Mouse (Mus musculus) limb, embryonic 13.5 days (tissue): Measurements from ENCODE around the gene Rapgef2. TPM values are rescaled to one million over a fixed set of nuclear protein-coding genes. Genes with fewer than 3 reads are reported as not detected.
"Not testable (repeated sequence)": the region's sequence is repeated elsewhere in the genome, so short reads cannot be mapped to it uniquely, and the experiment has no call there.

ENCODE experiments used
- ATAC-seq: fragments of 200-750 bp; cut with Nextera tagmentation; 2 replicates; pipeline ENCODE4 v1.8.0; 2017; ENCODE audit warnings: low read depth, moderate number of reproducible peaks, moderate TSS enrichment; ENCODE audit not compliant: low FRiP score
- H3K27ac ChIP-seq: fragments of 300-500 bp; sonication (generic); 2 replicates; pipeline ENCODE4 v1.5.1; 2015; ENCODE audit warnings: inconsistent platforms, mild to moderate bottlenecking, moderate library complexity
- H3K27me3 ChIP-seq: fragments of 300-500 bp; sonication (generic); 2 replicates; pipeline ENCODE4 v1.6.1; 2015; ENCODE audit warnings: mild to moderate bottlenecking, inconsistent platforms
- H3K36me3 ChIP-seq: fragments of 300-500 bp; sonication (generic); 2 replicates; pipeline ENCODE4 v1.6.1; 2015; ENCODE audit warnings: inconsistent platforms, mild to moderate bottlenecking, moderate library complexity
- H3K4me1 ChIP-seq: fragments of 300-500 bp; sonication (generic); 2 replicates; pipeline ENCODE4 v1.6.1; 2015; ENCODE audit warnings: inconsistent platforms
- H3K4me2 ChIP-seq: fragments of 300-500 bp; sonication (generic); replicated peaks from 2 replicates; pipeline ENCODE4 v1.6.1; 2015; ENCODE audit warnings: inconsistent platforms, mild to moderate bottlenecking, moderate library complexity
- H3K4me3 ChIP-seq: fragments of 300-500 bp; sonication (generic); 2 replicates; pipeline ENCODE4 v1.5.1; 2015; ENCODE audit warnings: moderate library complexity, mild to moderate bottlenecking, inconsistent platforms
- H3K9ac ChIP-seq: fragments of 300-500 bp; sonication (generic); 2 replicates; pipeline ENCODE4 v1.6.1; 2015; ENCODE audit warnings: mild to moderate bottlenecking, inconsistent platforms
- H3K9me3 ChIP-seq: fragments of 300-500 bp; sonication (generic); 2 replicates; pipeline ENCODE4 v1.6.1; 2016; ENCODE audit warnings: inconsistent platforms
- WGBS: fragments of 180-500 bp; shearing (Covaris S2); methylation state at CpG from one replicate; pipeline ENCODE4 v1.1.7; 2015; 5-methylcytosine and 5-hydroxymethylcytosine counted together
- polyA plus RNA-seq: library from polyadenylated mRNA; unstranded; fragments of >200 nt; fragmentation: Nextera tagmentation; extraction: Ambion mirVana; gene quantifications from 2 replicates; pipeline ENCODE4 v1.2.1, GENCODE M21; 2015

Rapgef2 gene
- polyA plus RNA-seq, 1 experiment from 2014 or later: 7.0 TPM

DNA sequence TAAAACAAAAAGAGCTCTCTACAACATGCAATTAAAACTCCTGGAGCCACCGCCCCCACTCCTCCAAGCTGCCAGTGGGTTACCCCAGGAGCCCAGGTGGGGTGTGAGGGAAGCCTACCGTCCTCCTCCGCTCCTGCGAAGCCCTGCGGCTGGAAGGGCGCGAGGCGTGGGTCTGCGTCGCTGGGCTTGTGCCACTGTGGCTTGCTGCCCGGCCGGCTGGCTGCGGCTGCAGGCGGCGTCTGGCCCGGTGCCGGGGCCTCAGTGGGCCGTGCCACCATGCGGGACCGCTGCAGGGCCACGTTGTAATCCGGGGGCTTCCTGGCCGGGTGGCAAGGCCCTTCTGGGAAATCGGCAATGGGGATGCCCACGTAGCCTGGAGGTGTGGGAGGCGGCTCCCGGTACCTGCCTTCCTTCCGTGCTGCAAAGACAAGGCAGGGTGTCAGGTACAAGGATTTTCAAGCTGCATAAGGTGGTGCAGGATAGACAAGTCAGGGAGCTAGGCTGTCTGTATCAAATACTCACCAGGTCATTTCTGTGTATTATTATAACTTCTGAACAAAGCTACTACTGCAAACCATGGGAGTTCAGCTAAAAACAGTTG, 219.8 kb downstream of the Rapgef2 start:
- H3K9ac ChIP-seq: no peak overlapping the region
- H3K27ac ChIP-seq: no peak overlapping the region
- H3K4me3 ChIP-seq: no peak overlapping the region
- no peaks in the 10 kb centered on the region for H3K4me1 ChIP-seq
- ATAC-seq: no peak
- H3K9me3 ChIP-seq: no peaks in the 10 kb centered on the region
- peaks cover 66% of the 10 kb centered on the region for H3K36me3 ChIP-seq
- 91% methylated on average over 28 of the region's 28 CpGs for WGBS
- H3K4me2 ChIP-seq: no peak overlapping the region
- no peaks in the 10 kb centered on the region for H3K27me3 ChIP-seq

DNA sequence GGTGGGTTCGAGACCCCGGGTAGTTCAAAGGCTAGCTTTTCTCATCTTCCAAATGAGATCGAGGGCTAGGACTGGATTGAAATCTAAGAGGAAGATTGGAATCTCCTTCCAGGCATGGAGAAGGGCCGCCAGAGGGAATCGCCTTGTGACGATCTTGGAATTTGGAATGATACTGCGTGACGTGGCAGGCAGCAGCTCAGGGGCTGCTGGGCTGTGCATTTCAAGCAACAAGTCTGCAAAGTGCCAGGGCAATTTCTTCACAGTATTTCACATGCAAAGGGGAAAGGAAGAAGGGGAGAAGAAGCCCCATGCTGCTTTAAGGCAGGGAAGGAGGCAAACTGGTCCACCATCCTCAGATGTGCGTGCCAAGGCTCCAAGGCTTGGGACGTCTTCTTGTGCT, 222.2 kb downstream of the Rapgef2 start:
- H3K4me1 ChIP-seq: no peaks in the 10 kb centered on the region
- H3K4me3 ChIP-seq: no peak overlapping the region
- 91% methylated on average over 10 of the region's 10 CpGs for WGBS
- no peaks in the 10 kb centered on the region for H3K27me3 ChIP-seq
- no peak overlapping the region for H3K27ac ChIP-seq
- no peak overlapping the region for H3K9ac ChIP-seq
- no peak for ATAC-seq
- H3K4me2 ChIP-seq: no peak overlapping the region
- no peaks in the 10 kb centered on the region for H3K9me3 ChIP-seq
- H3K36me3 ChIP-seq: peaks cover 61% of the 10 kb centered on the region

DNA sequence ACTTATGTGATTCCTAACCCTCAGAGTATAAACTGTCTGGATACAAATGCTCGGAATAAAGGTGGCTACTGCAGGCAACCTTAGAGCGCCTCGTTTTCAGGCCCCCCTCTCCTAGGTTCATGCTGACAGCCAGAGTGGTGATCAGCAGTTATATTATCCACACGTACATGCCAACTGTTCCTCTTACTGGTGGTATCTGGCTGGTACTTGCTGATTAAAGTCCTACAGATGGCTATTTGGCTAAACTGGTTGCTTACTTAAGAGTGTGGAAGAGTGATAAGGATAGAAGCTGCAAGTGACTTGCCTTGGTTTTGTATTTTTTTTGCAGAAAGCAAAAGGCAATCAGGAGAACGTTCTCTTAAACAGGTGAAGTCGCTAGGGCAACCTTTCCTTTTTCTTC, 224.9 kb downstream of the Rapgef2 start:
- no peaks in the 10 kb centered on the region for H3K27me3 ChIP-seq
- H3K4me1 ChIP-seq: no peaks in the 10 kb centered on the region
- peaks cover 40% of the 10 kb centered on the region for H3K36me3 ChIP-seq
- H3K9ac ChIP-seq: no peak overlapping the region
- H3K9me3 ChIP-seq: no peaks in the 10 kb centered on the region
- no peak overlapping the region for H3K4me2 ChIP-seq
- 89% methylated on average over 6 of the region's 6 CpGs for WGBS
- H3K4me3 ChIP-seq: no peak overlapping the region
- ATAC-seq: no peak
- H3K27ac ChIP-seq: no peak overlapping the region

DNA sequence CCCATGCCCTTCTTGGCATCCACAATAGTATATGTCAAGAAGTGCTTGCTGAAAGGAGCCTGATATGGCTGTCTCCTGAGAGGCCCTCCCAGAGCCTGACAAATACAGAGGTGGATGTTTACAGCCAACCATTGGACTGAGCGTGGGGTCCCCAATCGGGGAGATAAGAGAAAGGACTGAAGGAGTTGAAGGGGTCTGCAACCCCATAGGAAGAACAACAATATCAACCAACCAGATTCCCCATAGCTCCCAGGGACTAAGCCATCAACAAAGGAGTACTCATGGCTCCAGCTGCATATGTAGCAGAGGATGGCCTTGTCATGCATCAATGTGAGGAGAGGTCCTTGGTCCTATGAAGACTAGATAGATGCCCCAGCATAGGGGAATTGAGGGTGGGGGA, 227.8 kb downstream of the Rapgef2 start:
- not testable (repeated sequence) for H3K4me1 ChIP-seq, H3K4me3 ChIP-seq, H3K27ac ChIP-seq, H3K27me3 ChIP-seq, H3K4me2 ChIP-seq, ATAC-seq, H3K9ac ChIP-seq, H3K9me3 ChIP-seq
- peaks cover 14% of the 10 kb centered on the region for H3K36me3 ChIP-seq
- WGBS: 82% methylated on average over 2 of the region's 2 CpGs

DNA sequence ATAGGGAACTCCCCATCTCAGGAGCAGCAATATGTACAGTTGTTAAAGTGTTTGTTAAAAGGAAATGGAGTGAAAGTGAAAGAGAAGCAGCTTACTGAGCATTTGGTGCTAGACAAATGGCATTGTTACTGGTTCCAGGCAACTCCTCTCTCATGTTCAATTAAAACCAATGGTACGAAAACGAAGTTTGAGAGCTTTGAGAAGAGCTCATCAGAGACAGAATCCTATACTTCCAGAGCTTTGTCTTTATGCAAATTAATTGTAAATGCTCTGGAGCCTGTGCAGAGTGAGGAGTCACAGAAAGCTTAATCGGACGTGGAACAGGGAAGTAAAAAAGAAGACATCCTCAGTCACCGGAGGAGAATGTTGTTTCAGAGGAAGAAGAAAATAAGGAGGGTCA, 241.1 kb downstream of the Rapgef2 start:
- no peak overlapping the region for H3K4me3 ChIP-seq
- no peaks in the 10 kb centered on the region for H3K27me3 ChIP-seq
- WGBS: 87% methylated on average over 5 of the region's 5 CpGs
- no peaks in the 10 kb centered on the region for H3K36me3 ChIP-seq
- no peaks in the 10 kb centered on the region for H3K4me1 ChIP-seq
- H3K27ac ChIP-seq: no peak overlapping the region
- H3K4me2 ChIP-seq: no peak overlapping the region
- no peaks in the 10 kb centered on the region for H3K9me3 ChIP-seq
- no peak overlapping the region for H3K9ac ChIP-seq
- no peak for ATAC-seq

DNA sequence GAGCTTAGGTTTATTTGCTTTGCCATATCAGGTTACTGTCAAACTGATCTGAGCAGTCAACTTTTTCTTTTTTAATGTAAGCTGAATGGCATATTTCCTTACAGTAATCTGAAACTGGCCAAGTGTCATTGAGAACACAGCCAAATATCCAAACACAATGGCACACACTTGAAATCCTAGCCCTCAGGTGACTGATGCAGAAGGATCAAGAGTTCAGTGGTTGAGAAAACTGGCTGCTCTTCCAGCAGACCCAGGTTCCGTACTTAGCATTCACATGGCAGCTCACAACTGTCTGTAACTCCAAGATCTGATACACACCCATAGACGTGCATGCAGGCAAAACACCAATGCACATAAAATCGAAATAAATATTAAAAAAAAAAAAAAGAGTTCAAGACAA, 243.3 kb downstream of the Rapgef2 start:
- 72% methylated on average over 3 of the region's 3 CpGs for WGBS
- Histone ChIP-seq H3K4me2 (no peak overlapping the region), H3K27ac (no peak overlapping the region), H3K4me3 (no peak overlapping the region), H3K27me3 (no peaks in the 10 kb centered on the region), H3K4me1 (no peaks in the 10 kb centered on the region), H3K9ac (no peak overlapping the region), H3K9me3 (no peaks in the 10 kb centered on the region), H3K36me3 (no peaks in the 10 kb centered on the region)
- no peak for ATAC-seq

DNA sequence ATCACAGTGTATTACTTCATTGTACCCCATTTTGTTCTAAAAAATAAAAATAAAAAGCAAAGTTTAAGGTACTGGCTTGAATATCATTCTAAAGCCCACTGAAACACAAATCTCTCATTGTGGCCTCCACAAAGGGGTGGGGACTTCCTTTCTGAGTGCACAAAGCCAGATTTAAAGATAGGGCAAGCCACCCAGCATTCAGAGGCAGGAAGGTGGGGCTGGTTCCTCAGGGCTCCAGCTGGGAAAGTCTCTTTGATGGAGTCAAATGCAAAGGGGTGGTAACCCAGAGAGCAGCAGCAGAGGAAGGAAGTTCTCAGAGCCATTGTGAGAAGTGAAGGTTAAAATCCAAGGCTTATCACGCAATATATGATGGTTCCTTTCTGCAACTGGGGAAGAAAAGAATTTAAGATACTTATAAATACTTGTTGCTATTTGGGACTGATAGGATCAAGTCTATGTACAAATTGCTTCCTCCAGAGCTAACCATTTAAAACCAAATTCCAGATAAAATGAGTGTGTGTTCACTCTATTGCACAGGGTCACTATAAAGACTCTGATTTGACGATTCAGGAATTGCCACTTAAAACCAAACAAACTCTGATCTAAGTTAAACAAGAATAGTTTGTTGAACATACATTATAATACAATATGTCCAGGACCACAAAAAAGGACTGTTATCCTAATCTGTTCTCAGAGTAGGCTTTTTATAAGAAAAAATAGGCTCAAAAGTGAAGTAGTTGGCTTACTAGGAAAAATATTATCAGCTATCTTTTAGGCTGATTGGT, 246.5 kb downstream of the Rapgef2 start:
- no peak overlapping the region for H3K27ac ChIP-seq
- no peaks in the 10 kb centered on the region for H3K27me3 ChIP-seq
- no peaks in the 10 kb centered on the region for H3K4me1 ChIP-seq
- H3K4me3 ChIP-seq: no peak overlapping the region
- no peak for ATAC-seq
- H3K9ac ChIP-seq: no peak overlapping the region
- no peak overlapping the region for H3K4me2 ChIP-seq
- H3K36me3 ChIP-seq: no peaks in the 10 kb centered on the region
- WGBS: 76% methylated on average over 2 of the region's 2 CpGs
- H3K9me3 ChIP-seq: no peaks in the 10 kb centered on the region

DNA sequence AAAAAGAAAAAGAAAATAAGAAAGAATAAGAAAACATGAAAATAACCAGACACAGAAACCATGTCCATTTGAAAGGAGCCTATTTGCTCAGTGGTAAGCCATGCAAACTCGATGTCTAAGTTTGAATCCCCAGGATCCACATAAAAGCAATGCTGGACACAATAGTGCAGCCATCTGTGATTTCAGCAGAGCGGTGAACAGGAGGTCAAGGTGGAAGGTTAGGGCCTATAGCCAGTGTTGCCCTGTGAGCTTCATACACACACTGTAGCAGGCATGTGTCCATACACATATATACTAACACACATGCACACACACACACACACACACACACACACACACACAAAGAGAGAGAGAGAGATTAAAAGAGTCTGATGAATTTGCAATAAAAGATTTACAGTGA, 247.3 kb downstream of the Rapgef2 start:
- no peaks in the 10 kb centered on the region for H3K27me3 ChIP-seq
- H3K4me3 ChIP-seq: no peak overlapping the region
- H3K9ac ChIP-seq: no peak overlapping the region
- H3K4me1 ChIP-seq: no peaks in the 10 kb centered on the region
- no peak overlapping the region for H3K4me2 ChIP-seq
- H3K27ac ChIP-seq: no peak overlapping the region
- no peaks in the 10 kb centered on the region for H3K36me3 ChIP-seq
- WGBS: 78% methylated on average over 2 of the region's 2 CpGs
- ATAC-seq: no peak
- H3K9me3 ChIP-seq: no peaks in the 10 kb centered on the region

DNA sequence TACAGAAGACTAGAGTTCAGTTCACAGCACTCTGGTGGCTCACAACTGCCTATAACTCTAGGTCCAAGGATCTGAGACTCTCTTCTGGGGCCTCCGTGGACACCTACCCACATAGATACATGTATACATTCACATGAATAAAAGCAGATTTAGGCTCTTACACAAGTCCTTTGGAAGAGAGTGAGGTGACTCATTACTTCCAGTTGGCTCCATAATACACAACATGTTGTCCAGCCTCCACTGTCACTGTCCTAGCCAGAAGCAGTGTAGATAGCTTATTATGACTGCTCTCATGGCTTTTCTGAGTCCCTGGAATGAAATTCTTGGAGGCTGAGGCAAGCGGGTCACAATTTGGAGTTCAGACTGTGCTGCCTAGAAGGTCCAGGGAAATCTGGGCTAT, 251.9 kb downstream of the Rapgef2 start:
- Histone ChIP-seq H3K36me3 (no peaks in the 10 kb centered on the region), H3K4me2 (no peak overlapping the region), H3K4me1 (no peaks in the 10 kb centered on the region), H3K9ac (no peak overlapping the region), H3K9me3 (no peaks in the 10 kb centered on the region), H3K4me3 (no peak overlapping the region), H3K27ac (no peak overlapping the region), H3K27me3 (no peaks in the 10 kb centered on the region)
- ATAC-seq: no peak
- 96% methylated on average over 2 of the region's 2 CpGs for WGBS

DNA sequence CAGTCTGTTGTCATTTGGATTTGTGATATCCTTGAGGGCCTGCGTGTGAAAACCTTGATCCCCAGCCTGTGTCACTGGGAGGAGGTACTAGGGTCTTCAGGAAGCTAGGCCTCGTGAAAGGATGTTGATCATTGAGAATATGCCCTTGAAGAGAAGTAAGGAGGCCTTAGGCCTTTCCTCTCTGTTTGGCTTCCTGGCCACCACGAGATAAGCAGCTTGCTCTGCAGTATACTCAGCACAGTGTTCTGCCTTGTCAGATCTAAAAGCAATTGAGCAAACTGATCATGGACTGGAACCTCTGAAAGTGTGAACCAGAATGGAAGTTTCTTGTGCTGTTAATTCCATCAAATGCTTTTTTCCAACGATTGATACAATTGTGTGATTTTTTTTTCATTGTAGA, 255.5 kb downstream of the Rapgef2 start:
- WGBS: 85% methylated on average over 4 of the region's 4 CpGs
- ATAC-seq: no peak
- Histone ChIP-seq H3K27me3 (no peaks in the 10 kb centered on the region), H3K9ac (no peak overlapping the region), H3K4me2 (no peak overlapping the region), H3K4me3 (no peak overlapping the region), H3K4me1 (no peaks in the 10 kb centered on the region), H3K27ac (no peak overlapping the region), H3K9me3 (0 out of 2 replicates have a peak, but pooled peaks cover 3% of the 10 kb centered on the region), H3K36me3 (no peaks in the 10 kb centered on the region)

DNA sequence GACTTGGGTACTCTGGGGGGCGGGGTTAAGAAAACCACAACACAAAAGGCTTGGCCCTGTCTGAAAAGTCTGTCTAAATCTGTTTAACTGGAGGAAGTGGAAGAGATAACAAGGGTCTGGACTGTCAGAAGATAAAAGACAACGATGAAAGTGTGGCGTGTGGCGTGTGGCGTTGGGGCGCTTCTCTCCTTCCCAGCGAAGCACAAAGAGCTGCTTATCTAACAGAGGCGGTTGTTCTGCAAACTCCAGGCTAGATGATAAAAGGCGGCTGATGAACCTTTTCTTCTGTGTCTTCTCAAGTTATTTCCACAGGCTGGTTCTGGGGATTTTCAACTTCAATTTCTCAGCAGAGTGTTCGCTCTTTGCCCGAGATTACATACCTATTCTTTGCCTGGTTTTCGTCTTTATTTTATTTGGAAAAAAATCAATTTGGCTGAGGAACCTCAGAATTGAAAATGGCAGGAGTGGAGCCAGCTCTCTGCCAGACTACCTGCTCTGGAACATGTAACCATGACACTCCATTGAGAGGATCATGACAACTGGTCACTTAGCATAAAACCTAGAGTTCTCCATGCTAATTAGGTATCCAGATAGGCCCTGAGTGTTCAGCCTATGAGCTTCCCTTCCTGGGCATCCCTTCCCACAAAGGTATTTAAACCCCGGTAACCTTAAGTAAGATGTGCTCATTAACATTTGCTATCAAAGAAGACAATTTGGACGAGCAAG, 258.0 kb downstream of the Rapgef2 start:
- Histone ChIP-seq H3K4me1 (no peaks in the 10 kb centered on the region), H3K4me2 (no peak overlapping the region), H3K4me3 (no peak overlapping the region), H3K36me3 (no peaks in the 10 kb centered on the region), H3K27ac (no peak overlapping the region), H3K27me3 (no peaks in the 10 kb centered on the region), H3K9me3 (0 out of 2 replicates have a peak, but pooled peaks cover 3% of the 10 kb centered on the region), H3K9ac (no peak overlapping the region)
- WGBS: 86% methylated on average over 14 of the region's 14 CpGs
- no peak for ATAC-seq

DNA sequence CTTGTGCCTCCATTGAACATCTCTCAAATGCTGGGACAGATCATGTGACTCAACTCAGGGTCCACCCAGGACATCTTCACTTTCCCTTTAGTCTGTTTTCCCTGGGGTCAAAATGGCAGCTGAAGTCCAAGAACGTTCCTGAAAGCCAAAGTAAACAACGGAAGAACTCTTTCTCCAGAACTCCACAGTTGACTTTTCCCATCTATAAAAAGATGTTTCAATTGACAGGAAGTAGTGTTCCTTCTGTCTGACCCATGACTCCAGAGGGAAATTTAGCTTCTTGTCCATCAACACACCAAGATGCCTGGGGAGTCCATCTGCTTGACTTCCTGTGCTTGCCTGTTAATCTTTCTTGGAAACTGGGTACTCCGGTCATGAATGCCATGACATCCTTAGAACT, 260.3 kb downstream of the Rapgef2 start:
- no peak overlapping the region for H3K4me3 ChIP-seq
- H3K9me3 ChIP-seq: 0 out of 2 replicates have a peak, but pooled peaks cover 3% of the 10 kb centered on the region
- H3K27me3 ChIP-seq: no peaks in the 10 kb centered on the region
- H3K4me2 ChIP-seq: no peak overlapping the region
- 84% methylated on average over 3 of the region's 3 CpGs for WGBS
- H3K36me3 ChIP-seq: no peaks in the 10 kb centered on the region
- no peak overlapping the region for H3K9ac ChIP-seq
- H3K27ac ChIP-seq: no peak overlapping the region
- no peak for ATAC-seq
- H3K4me1 ChIP-seq: no peaks in the 10 kb centered on the region
